Mouse (Mus musculus) lung, adult 2 months (tissue): ENCODE results near the gene Ncbp2. TPM values are rescaled to one million over a fixed set of nuclear protein-coding genes. Genes with fewer than 3 reads are reported as not detected.

Experiments used
- DNase-seq: peaks from one replicate; pipeline ENCODE4 v3.0.0; 2022
- H3K4me1 ChIP-seq: fragments of 200-500 bp; 2 replicates; pipeline ENCODE4 v1.6.1; 2011; ENCODE audit warnings: low read length; ENCODE audit not compliant: control insufficient read depth, insufficient read depth
- H3K4me3 ChIP-seq: fragments of 200-500 bp; replicated peaks from 2 replicates; pipeline ENCODE3; 2011; ENCODE audit warnings: low read depth, mild to moderate bottlenecking, control low read depth, low read length; ENCODE audit errors: extremely low read depth
- CTCF ChIP-seq: fragments of 200-500 bp; IDR thresholded peaks from 2 replicates; pipeline ENCODE4 v1.5.1; 2011; ENCODE audit warnings: mild to moderate bottlenecking, low read length, control low read depth; ENCODE audit not compliant: insufficient read depth
- POLR2A ChIP-seq: fragments of 200-500 bp; IDR thresholded peaks from 2 replicates; pipeline ENCODE4 v1.6.1; 2011; ENCODE audit warnings: low read depth, mild to moderate bottlenecking, control low read depth, low read length, borderline replicate concordance; ENCODE audit errors: extremely low read depth
- WGBS: fragments of 180-500 bp; shearing (Covaris S2); methylation state at CpG from one replicate; pipeline ENCODE4 v1.1.7; 2018; 5-methylcytosine and 5-hydroxymethylcytosine counted together
- polyA plus RNA-seq: library from polyadenylated mRNA; depleted of rRNA; stranded (reverse); fragments of >200 nt; gene quantifications from 2 replicates; pipeline ENCODE4 v1.2.3, GENCODE M21; 2012; rRNA removed

Ncbp2 gene
- 6.6 and 26.5 TPM in 2 replicates for polyA plus RNA-seq

GRCm38 (mm10) chr16:31948345-31948774 is at the start of gene Ncbp2, which contains the start of gene 0610012G03Rik:
TSS of gene Ncbp2 (plus strand) at chr16:31948513.
TSS of gene 0610012G03Rik (minus strand) at chr16:31948494.
- under 1% methylated on average over 55 of the region's 55 CpGs for WGBS
- TF ChIP-seq POLR2A (peak; percentile 76), CTCF (no peak)
- peaks cover 7% of the 10 kb centered on the region; the same call in 1 of the 2 replicates for H3K4me1 ChIP-seq
- peak within 1 kb of the TSS; percentile 99 for H3K4me3 ChIP-seq
- peak; percentile 97 for DNase-seq

- 80% methylated on average over 18 of the region's 18 CpGs for WGBS
- DNase-seq, result no peak
- Histone ChIP-seq H3K4me1 (0 out of 2 replicates have a peak, but pooled peaks cover 2% of the 10 kb centered on the region), H3K4me3 (no peak overlapping the region)
- no peak for TF ChIP-seq POLR2A
- TF ChIP-seq CTCF, result no peak
These were observed 49.6 kb upstream of the Ncbp2 start for GRCm38 (mm10) chr16:31898546-31899326.

DNA sequence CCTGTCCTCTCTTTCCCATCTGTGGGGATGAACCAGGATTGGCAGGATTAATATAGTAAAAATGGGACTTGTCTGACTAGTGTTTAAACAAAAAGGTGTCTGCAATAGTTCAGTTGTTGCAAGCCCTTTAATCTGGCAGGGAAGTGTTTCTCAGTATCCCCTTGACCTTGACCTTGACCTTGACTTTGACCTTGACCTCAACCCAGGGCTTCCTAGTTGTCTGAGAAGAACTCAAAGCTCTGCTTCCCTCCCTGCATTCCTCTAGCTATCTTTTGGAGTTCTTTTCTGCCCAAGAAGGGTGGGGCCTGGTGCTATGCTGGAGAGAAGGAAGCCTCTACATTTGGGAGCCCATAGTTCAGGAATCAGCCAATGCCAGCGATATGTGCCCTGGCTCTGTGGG is 46.4 kb upstream of the Ncbp2 start:
- Histone ChIP-seq H3K4me3 (no peak overlapping the region), H3K4me1 (peaks cover 2% of the 10 kb centered on the region; the same call in 1 of the 2 replicates)
- 75% methylated on average over 1 of the region's 1 CpGs for WGBS
- no peak for TF ChIP-seq CTCF
- TF ChIP-seq POLR2A, result no peak
- DNase-seq, result no peak

DNA sequence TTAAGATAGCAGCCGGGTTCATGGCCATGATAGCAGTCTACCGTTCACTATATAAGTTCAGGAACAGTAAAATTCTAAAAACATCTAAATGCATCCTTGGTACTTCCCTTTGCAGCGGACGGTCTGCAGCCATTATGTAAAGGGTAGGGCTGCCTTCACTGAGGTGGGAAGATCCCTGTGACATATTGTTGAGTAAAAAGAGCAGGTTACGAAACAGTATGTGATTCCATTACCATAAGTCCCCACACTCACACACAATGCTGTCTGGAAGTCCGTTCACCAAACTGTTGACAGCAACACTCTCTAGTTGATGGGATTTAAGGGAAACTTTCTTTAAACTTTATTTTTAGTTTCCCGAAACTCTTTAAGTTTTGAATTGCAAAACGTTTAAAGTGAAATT is 45.1 kb upstream of the Ncbp2 start:
- Histone ChIP-seq H3K4me1 (no peaks in the 10 kb centered on the region; the same call in 1 of the 2 replicates), H3K4me3 (no peak overlapping the region)
- no peak for DNase-seq
- TF ChIP-seq POLR2A (no peak), CTCF (no peak)
- WGBS, result 83% methylated on average over 8 of the region's 8 CpGs

- TF ChIP-seq POLR2A (no peak), CTCF (peak; percentile 19; the same call in 1 of the 2 replicates)
- 73% methylated on average over 4 of the region's 4 CpGs for WGBS
- DNase-seq, result no peak
- Histone ChIP-seq H3K4me1 (no peaks in the 10 kb centered on the region; the same call in 1 of the 2 replicates), H3K4me3 (no peak overlapping the region)
These were observed 43.0 kb upstream of the Ncbp2 start for GRCm38 (mm10) chr16:31905331-31905730.

DNA sequence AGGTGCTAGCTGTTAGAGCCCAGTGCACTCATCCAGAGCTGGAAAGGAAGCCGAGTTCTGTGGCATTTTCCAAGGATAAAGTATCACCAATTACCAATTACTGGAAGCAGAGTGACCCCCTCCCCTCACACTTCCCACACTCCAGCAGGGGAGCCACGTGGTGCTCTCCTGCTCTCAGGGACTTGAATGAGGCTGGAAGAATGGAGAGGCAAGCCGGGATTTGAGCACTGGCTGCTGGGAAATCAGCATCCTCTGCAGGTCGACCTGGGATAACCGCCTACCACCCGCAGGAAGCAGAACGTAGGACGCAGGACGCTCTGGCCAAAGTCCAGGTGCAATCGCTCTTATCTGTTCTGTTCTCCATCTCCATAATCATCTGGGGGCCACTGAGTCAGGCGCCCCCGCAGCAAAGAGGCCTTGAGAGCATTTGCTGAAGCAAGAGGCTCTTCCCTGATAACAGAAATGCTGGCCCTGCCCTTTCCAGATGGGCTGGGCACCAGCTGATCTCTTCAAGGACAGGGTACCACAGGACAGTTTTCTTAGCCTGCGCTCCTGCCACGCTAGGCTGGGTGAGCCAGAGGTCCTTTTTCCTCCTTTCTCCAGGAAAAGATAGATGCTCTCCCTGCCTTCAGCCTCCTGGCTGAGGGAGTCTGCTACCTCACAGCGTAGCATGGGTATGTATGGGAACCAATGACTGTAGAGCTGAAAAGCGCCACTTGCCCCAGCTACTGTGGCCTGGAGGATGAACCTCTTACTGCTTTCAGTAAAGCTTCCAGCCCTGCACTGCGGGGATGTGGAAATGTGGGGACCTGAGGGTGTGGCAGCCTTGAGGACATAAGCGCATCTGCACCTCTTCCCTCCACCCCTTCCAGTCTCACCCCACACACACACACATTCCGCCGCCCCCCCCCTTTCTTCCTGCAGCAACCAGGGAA is 42.2 kb upstream of the Ncbp2 start:
- TF ChIP-seq POLR2A, result no peak
- TF ChIP-seq CTCF, result no peak
- Histone ChIP-seq H3K4me1 (no peaks in the 10 kb centered on the region; the same call in 1 of the 2 replicates), H3K4me3 (no peak overlapping the region)
- no peak for DNase-seq
- 36% methylated on average over 20 of the region's 20 CpGs for WGBS

DNA sequence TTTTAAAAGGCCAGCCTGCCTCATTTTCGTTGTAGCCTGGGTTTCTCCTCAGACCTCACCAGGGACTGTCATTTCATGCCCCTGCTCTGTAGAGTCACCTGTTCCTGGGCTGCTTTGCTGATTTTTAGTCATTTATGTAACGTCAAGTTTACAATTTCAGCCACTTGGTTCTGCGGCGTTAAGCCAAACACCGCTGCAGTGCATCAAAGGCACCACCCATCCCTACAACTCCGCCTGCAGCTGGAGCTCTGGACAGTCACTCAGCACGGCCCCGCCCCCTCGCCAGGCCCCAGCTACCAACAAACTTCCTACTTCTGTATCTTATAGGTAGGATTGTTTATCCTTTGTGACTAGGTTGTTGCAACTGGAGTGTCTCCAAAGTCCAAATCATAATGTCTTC is 41.4 kb upstream of the Ncbp2 start:
- DNase-seq, result peak; percentile 12
- H3K4me1 ChIP-seq, result no peaks in the 10 kb centered on the region; the same call in 1 of the 2 replicates
- TF ChIP-seq CTCF (no peak), POLR2A (no peak)
- 10% methylated on average over 9 of the region's 9 CpGs for WGBS
- H3K4me3 ChIP-seq, result no peak overlapping the region

GRCm38 (mm10) chr16:31908959-31909358 is 39.4 kb upstream of the Ncbp2 start:
- no peak for DNase-seq
- no peaks in the 10 kb centered on the region; the same call in 1 of the 2 replicates for H3K4me1 ChIP-seq
- no peak overlapping the region for H3K4me3 ChIP-seq
- 47% methylated on average over 11 of the region's 11 CpGs for WGBS
- no peak for TF ChIP-seq CTCF
- TF ChIP-seq POLR2A, result no peak

DNA sequence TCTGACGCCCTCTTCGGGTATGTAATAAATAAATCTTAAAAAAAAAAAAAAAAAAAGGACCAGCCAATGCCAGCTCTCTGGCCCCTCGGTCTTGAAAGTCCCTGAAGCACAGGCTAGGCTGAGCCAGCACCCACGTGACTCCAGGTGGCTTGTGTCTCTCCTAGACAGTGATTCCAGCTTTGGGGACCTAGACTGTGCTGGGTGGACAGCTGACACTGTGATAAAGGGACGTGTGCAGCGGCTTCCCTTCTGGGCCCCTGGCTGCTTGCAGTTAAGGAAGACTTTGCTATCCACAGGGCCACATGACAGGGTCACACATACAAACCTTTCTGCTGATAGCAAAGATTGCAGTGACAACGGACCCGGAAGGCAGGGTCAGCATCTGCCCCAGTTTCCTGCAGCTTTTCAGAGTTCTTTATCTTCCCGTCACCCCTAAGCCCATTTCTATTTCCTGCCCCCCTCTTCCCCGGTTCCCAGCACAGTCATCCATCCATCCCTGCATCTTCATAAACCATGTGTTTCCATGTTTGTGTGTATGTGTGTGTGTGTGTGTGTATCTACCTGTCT is 37.9 kb upstream of the Ncbp2 start:
- Histone ChIP-seq H3K4me1 (no peaks in the 10 kb centered on the region; the same call in 1 of the 2 replicates), H3K4me3 (no peak overlapping the region)
- TF ChIP-seq POLR2A (no peak), CTCF (no peak)
- no peak for DNase-seq
- 41% methylated on average over 10 of the region's 10 CpGs for WGBS
